Mouse (Mus musculus): ENCODE results near the gene Serpina12. TPM values are rescaled to one million over a fixed set of nuclear protein-coding genes. Genes with fewer than 3 reads are reported as not detected.

Serpina12 gene
- polyA plus RNA-seq (2015; fragmentation: Nextera tagmentation; extraction: Ambion mirVana), result not detected in 2 replicates

DNA sequence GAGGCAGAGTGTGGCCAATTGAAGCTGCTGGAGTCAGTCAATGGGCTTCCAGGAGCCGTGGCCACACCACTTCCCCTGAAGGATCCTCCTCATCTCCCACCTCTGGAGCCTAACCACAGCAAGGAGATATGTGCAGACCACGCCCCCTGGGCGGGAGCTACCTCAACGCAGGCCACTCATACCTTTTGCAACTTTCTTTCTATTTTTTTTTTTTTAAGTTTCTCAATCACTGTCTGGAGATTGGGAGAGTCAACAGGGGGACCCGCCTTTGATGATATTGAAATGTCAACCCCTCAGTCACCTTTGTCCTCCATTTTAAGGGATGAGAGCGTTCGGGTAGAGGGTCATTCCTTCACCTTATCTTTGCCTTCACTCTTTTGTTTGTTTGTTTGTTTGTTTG, at the start of gene Serpina12:
Gene Serpina12 (minus strand): TSS at position 101 of the 400 bp plus-strand sequence.
- Histone ChIP-seq H3K9ac (ENCODE audit: low read length) (no peak within 1 kb of the TSS), H3K27me3 (ENCODE audit: control insufficient read depth, insufficient read depth, low read length) (no peaks in the 10 kb centered on the region), H3K4me2 (ENCODE audit: low read depth, low read length) (no peak within 1 kb of the TSS), H3K36me3 (ENCODE audit: control insufficient read depth, insufficient read depth, low read length) (no peaks in the 10 kb centered on the region), H3K27ac (ENCODE audit: low read length) (no peak within 1 kb of the TSS), H3K9me3 (replicated peaks; ENCODE audit: control insufficient read depth, low read length) (no peaks in the 10 kb centered on the region), H3K4me3 (replicated peaks; ENCODE audit: low read length) (no peak within 1 kb of the TSS), H3K4me1 (ENCODE audit: control insufficient read depth, insufficient read depth, low read length) (no peaks in the 10 kb centered on the region)
- no peak for ATAC-seq (ENCODE audit: insufficient read depth, low FRiP score)
- WGBS, result 81% methylated on average over 7 of the region's 7 CpGs

DNA sequence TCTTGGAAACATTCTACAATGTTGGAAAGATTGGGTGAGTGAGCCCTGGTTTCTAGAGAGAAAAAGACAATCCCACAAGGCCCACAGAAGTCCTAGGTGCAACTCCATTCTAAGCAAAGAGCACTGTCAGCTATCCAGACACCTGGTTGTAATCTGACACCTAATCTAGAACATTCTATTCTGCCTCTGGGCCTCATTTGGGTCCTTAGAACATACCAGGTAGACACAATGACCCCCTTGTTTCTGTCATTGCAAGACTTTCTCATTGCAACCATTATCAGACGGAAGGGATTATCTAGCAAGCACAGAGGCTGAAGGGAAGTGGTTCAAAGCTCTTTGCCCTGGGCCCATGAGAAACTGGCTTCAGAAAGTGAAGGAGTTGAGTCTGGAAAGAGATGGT, 47.1 kb upstream of the Serpina12 start:
- Histone ChIP-seq H3K36me3 (ENCODE audit: control insufficient read depth, insufficient read depth, low read length) (no peaks in the 10 kb centered on the region), H3K9me3 (replicated peaks; ENCODE audit: control insufficient read depth, low read length) (no peaks in the 10 kb centered on the region), H3K27me3 (ENCODE audit: control insufficient read depth, insufficient read depth, low read length) (no peaks in the 10 kb centered on the region), H3K4me2 (ENCODE audit: low read depth, low read length) (no peak overlapping the region), H3K4me3 (replicated peaks; ENCODE audit: low read length) (no peak overlapping the region), H3K4me1 (ENCODE audit: control insufficient read depth, insufficient read depth, low read length) (no peaks in the 10 kb centered on the region), H3K9ac (ENCODE audit: low read length) (no peak overlapping the region), H3K27ac (ENCODE audit: low read length) (no peak overlapping the region)
- no peak for ATAC-seq (ENCODE audit: insufficient read depth, low FRiP score)
- WGBS, result 76% methylated on average over 1 of the region's 1 CpGs

DNA sequence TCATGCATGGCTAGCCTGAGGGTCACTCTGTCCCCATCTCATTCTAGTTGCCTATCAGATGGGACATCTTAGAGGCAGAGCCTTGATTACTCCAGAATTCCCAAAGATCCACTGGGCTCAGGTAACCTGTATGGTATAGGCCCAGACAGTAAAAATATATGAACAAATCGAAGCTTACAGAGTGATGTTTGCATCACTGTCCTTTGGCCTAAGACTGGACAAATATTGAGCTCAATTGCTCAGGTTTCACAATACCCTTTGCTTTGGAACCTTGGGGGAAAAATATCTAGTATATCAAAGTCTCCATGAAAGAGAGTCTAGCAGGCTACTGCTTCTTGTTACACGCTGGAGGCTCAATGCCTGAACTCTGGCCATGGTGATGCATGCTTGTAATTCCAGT, 45.9 kb upstream of the Serpina12 start:
- H3K27ac ChIP-seq (ENCODE audit: low read length), result no peak overlapping the region
- no peak overlapping the region for H3K9ac ChIP-seq (ENCODE audit: low read length)
- H3K9me3 ChIP-seq (replicated peaks; ENCODE audit: control insufficient read depth, low read length), result no peaks in the 10 kb centered on the region
- no peaks in the 10 kb centered on the region for H3K4me1 ChIP-seq (ENCODE audit: control insufficient read depth, insufficient read depth, low read length)
- ATAC-seq (ENCODE audit: insufficient read depth, low FRiP score), result no peak
- no peak overlapping the region for H3K4me2 ChIP-seq (ENCODE audit: low read depth, low read length)
- no peak overlapping the region for H3K4me3 ChIP-seq (replicated peaks; ENCODE audit: low read length)
- no peaks in the 10 kb centered on the region for H3K36me3 ChIP-seq (ENCODE audit: control insufficient read depth, insufficient read depth, low read length)
- 73% methylated on average over 2 of the region's 2 CpGs for WGBS
- H3K27me3 ChIP-seq (ENCODE audit: control insufficient read depth, insufficient read depth, low read length), result no peaks in the 10 kb centered on the region

DNA sequence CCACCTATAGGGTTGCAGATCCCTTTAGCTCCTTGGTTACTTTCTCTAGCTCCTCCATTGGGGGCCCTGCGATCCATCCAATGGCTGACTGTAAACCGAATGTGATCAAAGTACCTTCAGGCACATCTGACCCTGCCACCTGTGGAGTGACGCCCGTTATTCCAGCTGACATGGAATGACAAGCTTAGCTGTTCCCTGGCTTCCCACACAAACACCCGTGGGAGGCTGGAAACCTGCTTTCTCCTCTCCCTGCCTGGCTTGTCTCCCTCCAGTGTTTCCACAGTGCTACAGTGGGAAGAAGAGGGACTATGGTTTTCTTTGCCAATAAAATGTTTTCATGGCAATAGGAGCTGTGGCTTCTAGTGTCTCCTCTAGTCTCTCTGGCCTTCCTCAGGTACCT, 28.0 kb upstream of the Serpina12 start:
- Histone ChIP-seq H3K27ac (ENCODE audit: low read length) (no peak overlapping the region), H3K4me2 (ENCODE audit: low read depth, low read length) (no peak overlapping the region), H3K9me3 (replicated peaks; ENCODE audit: control insufficient read depth, low read length) (no peaks in the 10 kb centered on the region), H3K27me3 (ENCODE audit: control insufficient read depth, insufficient read depth, low read length) (no peaks in the 10 kb centered on the region), H3K36me3 (ENCODE audit: control insufficient read depth, insufficient read depth, low read length) (no peaks in the 10 kb centered on the region), H3K9ac (ENCODE audit: low read length) (no peak overlapping the region), H3K4me1 (ENCODE audit: control insufficient read depth, insufficient read depth, low read length) (no peaks in the 10 kb centered on the region), H3K4me3 (replicated peaks; ENCODE audit: low read length) (no peak overlapping the region)
- 61% methylated on average over 5 of the region's 5 CpGs for WGBS
- ATAC-seq (ENCODE audit: insufficient read depth, low FRiP score), result no peak

DNA sequence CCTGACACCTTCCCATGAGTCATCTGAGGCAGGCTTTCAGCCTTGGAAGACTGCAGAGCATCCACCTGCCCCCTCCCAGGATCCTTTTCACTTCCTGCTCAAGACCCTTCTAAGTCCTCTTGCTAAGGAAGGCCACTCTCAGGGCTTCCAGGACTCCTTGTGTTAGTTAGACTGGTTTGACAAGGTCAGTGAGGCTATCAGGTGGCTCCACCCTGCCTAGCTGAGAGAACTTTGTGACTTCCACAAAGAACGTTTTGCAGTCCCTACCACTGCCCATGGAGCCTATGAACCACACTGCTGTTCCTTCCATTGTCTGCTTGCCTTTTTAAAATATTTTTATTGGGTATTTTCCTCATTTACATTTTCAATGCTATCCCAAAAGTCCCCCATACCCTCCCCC, 27.5 kb upstream of the Serpina12 start:
- Histone ChIP-seq H3K4me3 (replicated peaks; ENCODE audit: low read length) (no peak overlapping the region), H3K4me2 (ENCODE audit: low read depth, low read length) (no peak overlapping the region), H3K27ac (ENCODE audit: low read length) (no peak overlapping the region), H3K4me1 (ENCODE audit: control insufficient read depth, insufficient read depth, low read length) (no peaks in the 10 kb centered on the region), H3K27me3 (ENCODE audit: control insufficient read depth, insufficient read depth, low read length) (no peaks in the 10 kb centered on the region), H3K36me3 (ENCODE audit: control insufficient read depth, insufficient read depth, low read length) (no peaks in the 10 kb centered on the region), H3K9ac (ENCODE audit: low read length) (no peak overlapping the region), H3K9me3 (replicated peaks; ENCODE audit: control insufficient read depth, low read length) (no peaks in the 10 kb centered on the region)
- WGBS, result 17% methylated on average over 1 of the region's 1 CpGs
- peak; percentile 43; the same call in 1 of the 2 replicates for ATAC-seq (ENCODE audit: insufficient read depth, low FRiP score)

DNA sequence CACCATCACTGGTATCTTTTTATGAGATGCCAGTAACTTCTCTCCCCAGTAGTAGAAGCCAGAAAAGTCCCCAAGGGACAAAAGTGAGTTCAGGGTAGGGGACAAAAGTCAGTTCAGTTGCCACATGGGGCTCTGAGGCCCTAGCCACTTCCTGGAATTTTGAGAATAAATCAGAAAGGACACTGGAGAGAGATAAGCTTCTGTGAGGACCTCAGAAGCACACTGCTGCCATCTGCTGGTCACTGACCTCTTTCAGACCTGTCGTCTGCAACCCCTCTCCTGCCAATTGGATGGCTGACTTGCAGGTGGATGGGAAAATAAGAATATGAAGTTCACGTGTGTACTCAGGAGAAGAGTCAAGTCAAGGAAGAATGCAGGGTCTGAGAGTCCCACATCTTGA, 25.4 kb upstream of the Serpina12 start:
- H3K27ac ChIP-seq (ENCODE audit: low read length), result no peak overlapping the region
- H3K4me3 ChIP-seq (replicated peaks; ENCODE audit: low read length), result no peak overlapping the region
- H3K9ac ChIP-seq (ENCODE audit: low read length), result no peak overlapping the region
- H3K4me2 ChIP-seq (ENCODE audit: low read depth, low read length), result no peak overlapping the region
- 2% methylated on average over 2 of the region's 2 CpGs for WGBS
- no peaks in the 10 kb centered on the region for H3K9me3 ChIP-seq (replicated peaks; ENCODE audit: control insufficient read depth, low read length)
- H3K36me3 ChIP-seq (ENCODE audit: control insufficient read depth, insufficient read depth, low read length), result no peaks in the 10 kb centered on the region
- no peaks in the 10 kb centered on the region for H3K4me1 ChIP-seq (ENCODE audit: control insufficient read depth, insufficient read depth, low read length)
- H3K27me3 ChIP-seq (ENCODE audit: control insufficient read depth, insufficient read depth, low read length), result no peaks in the 10 kb centered on the region
- no peak for ATAC-seq (ENCODE audit: insufficient read depth, low FRiP score)

DNA sequence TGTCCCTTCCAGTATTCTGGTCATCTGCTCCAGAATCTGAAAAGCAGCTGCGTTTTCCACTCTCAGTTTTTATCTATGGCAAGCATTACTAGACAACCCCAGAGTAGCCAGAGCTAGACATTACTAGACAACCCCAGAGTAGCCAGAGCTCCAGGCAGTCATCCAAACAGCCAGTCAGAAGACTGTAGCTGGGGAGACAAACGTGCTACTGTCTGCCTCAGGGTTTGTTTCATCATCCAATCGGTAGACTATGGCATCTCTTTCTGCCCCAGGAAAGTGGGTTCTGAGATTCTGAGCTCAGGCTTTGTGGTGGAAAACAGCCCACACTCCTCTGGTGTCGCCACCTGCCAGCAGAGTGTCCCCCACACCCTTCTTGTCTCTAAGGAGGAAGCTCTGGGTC, 23.3 kb upstream of the Serpina12 start:
- ATAC-seq (ENCODE audit: insufficient read depth, low FRiP score), result 0 out of 2 replicates have a peak, but pooled peaks have one; percentile 59
- WGBS, result 30% methylated on average over 4 of the region's 4 CpGs
- Histone ChIP-seq H3K4me2 (ENCODE audit: low read depth, low read length) (peak overlapping the region; percentile 35), H3K36me3 (ENCODE audit: control insufficient read depth, insufficient read depth, low read length) (no peaks in the 10 kb centered on the region), H3K4me3 (replicated peaks; ENCODE audit: low read length) (peak overlapping the region; percentile 31), H3K4me1 (ENCODE audit: control insufficient read depth, insufficient read depth, low read length) (no peaks in the 10 kb centered on the region), H3K27me3 (ENCODE audit: control insufficient read depth, insufficient read depth, low read length) (no peaks in the 10 kb centered on the region), H3K27ac (ENCODE audit: low read length) (no peak overlapping the region), H3K9me3 (replicated peaks; ENCODE audit: control insufficient read depth, low read length) (no peaks in the 10 kb centered on the region), H3K9ac (ENCODE audit: low read length) (peak overlapping the region; percentile 55)

DNA sequence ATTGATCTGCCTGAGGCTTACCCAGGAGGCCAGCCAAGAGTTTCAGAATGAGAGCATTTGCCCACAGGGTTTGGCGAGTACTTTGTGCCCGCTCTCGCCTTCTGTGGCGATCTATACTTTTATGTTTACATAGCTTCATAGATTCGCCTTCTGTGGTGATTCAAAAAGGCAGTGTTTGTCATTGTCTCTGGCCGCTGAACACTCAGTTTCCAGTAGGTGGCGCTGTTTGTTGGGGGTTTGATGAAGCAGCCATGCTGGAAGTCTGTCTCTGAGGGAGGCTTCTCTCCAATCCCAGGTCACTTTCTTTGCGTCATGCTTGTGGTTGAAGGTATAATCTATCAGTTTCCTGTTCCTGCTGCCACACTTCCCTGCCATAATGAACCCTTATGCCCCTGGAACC, 22.0 kb upstream of the Serpina12 start:
- no peak for ATAC-seq (ENCODE audit: insufficient read depth, low FRiP score)

DNA sequence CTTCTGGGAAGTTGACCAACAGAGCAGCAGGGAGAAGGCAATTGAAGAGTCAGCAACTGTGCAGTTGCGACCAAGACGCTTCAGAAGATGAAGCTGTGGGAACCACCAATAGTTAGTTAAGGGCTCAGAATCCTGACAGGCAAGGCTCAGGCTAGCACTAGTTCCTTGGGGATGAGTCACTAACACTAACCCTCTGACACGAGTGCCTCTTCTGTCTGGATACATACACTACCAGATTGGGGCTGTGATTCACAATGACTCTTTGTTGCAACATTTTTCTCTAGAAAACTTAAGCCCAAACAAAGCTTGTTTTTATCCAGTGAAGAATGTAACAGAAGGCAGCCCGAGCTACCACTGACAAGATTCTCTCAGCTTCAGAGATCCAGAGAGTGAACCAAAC, 20.8 kb upstream of the Serpina12 start:
- WGBS, result 72% methylated on average over 4 of the region's 4 CpGs
- Histone ChIP-seq H3K9ac (ENCODE audit: low read length) (no peak overlapping the region), H3K4me3 (replicated peaks; ENCODE audit: low read length) (no peak overlapping the region), H3K4me1 (ENCODE audit: control insufficient read depth, insufficient read depth, low read length) (no peaks in the 10 kb centered on the region), H3K4me2 (ENCODE audit: low read depth, low read length) (no peak overlapping the region), H3K36me3 (ENCODE audit: control insufficient read depth, insufficient read depth, low read length) (no peaks in the 10 kb centered on the region), H3K27me3 (ENCODE audit: control insufficient read depth, insufficient read depth, low read length) (no peaks in the 10 kb centered on the region), H3K9me3 (replicated peaks; ENCODE audit: control insufficient read depth, low read length) (no peaks in the 10 kb centered on the region), H3K27ac (ENCODE audit: low read length) (no peak overlapping the region)
- no peak for ATAC-seq (ENCODE audit: insufficient read depth, low FRiP score)

More for the DNA sequence above, 22.0 kb upstream of the Serpina12 start:
- H3K27me3 ChIP-seq (ENCODE audit: control insufficient read depth, insufficient read depth, low read length), result no peaks in the 10 kb centered on the region
- H3K36me3 ChIP-seq (ENCODE audit: control insufficient read depth, insufficient read depth, low read length), result no peaks in the 10 kb centered on the region
- H3K9me3 ChIP-seq (replicated peaks; ENCODE audit: control insufficient read depth, low read length), result no peaks in the 10 kb centered on the region
- no peak overlapping the region for H3K9ac ChIP-seq (ENCODE audit: low read length)
- H3K27ac ChIP-seq (ENCODE audit: low read length), result no peak overlapping the region
- 21% methylated on average over 8 of the region's 8 CpGs for WGBS
- H3K4me1 ChIP-seq (ENCODE audit: control insufficient read depth, insufficient read depth, low read length), result no peaks in the 10 kb centered on the region
- H3K4me3 ChIP-seq (replicated peaks; ENCODE audit: low read length), result no peak overlapping the region
- no peak overlapping the region for H3K4me2 ChIP-seq (ENCODE audit: low read depth, low read length)

DNA sequence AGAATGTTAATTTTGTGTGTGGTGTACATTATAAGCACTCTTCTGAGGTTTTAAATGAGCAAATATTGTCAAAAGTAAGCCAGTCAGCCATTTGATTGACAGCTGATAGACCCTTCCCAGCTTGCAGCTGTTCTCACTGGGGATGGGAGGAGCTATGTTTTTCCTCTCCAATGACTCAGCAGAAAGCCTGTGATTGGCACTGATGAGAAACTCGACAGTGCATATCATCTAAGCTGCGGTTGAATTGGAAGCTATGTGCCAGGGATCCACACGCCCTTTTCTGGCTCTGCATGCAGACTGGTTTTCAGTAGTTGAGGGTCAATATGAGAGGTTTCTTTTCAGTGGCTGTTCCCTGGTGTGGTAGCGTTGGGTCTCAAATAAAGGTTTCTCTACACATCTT, 20.3 kb upstream of the Serpina12 start:
- Histone ChIP-seq H3K9ac (ENCODE audit: low read length) (no peak overlapping the region), H3K4me2 (ENCODE audit: low read depth, low read length) (no peak overlapping the region), H3K9me3 (replicated peaks; ENCODE audit: control insufficient read depth, low read length) (no peaks in the 10 kb centered on the region), H3K4me1 (ENCODE audit: control insufficient read depth, insufficient read depth, low read length) (no peaks in the 10 kb centered on the region), H3K4me3 (replicated peaks; ENCODE audit: low read length) (no peak overlapping the region), H3K27ac (ENCODE audit: low read length) (no peak overlapping the region), H3K36me3 (ENCODE audit: control insufficient read depth, insufficient read depth, low read length) (no peaks in the 10 kb centered on the region), H3K27me3 (ENCODE audit: control insufficient read depth, insufficient read depth, low read length) (no peaks in the 10 kb centered on the region)
- ATAC-seq (ENCODE audit: insufficient read depth, low FRiP score), result no peak
- 64% methylated on average over 4 of the region's 4 CpGs for WGBS

All from stomach, embryonic 16.5 days (tissue).